Mouse (Mus musculus) heart, postnatal 0 days (tissue): ENCODE results near the gene Flot1.

Experiments used
- CTCF ChIP-seq: IDR thresholded peaks from 2 replicates; pipeline ENCODE4 v1.5.1; 2016; ENCODE audit warnings: antibody characterized with exemption, control low read depth, low read depth
- EP300 ChIP-seq: IDR thresholded peaks from 2 replicates; pipeline ENCODE4 v1.6.1; 2016; ENCODE audit warnings: antibody characterized with exemption, low read depth

- TF ChIP-seq EP300 (no peak), CTCF (no peak)
Observed at GRCm38 (mm10) chr17:35803858-35804399, 19.1 kb upstream of the Flot1 start.
